Mouse (Mus musculus) lung, embryonic 16.5 days (tissue): ENCODE measurements around the gene Tph1. TPM values are rescaled to one million over a fixed set of nuclear protein-coding genes. Genes with fewer than 3 reads are reported as not detected.

Experiments
- ATAC-seq: fragments of 200-750 bp; cut with Nextera tagmentation; 2 replicates; pipeline ENCODE4 v1.8.0; 2017; ENCODE audit warnings: low read depth, mild to moderate bottlenecking, moderate library complexity
- H3K27ac ChIP-seq: fragments of 300-500 bp; sonication (generic); 2 replicates; pipeline ENCODE4 v1.5.1; 2014; ENCODE audit warnings: mild to moderate bottlenecking, control low read depth, low read length
- H3K27me3 ChIP-seq: fragments of 300-500 bp; sonication (generic); 2 replicates; pipeline ENCODE4 v1.6.1; 2014; ENCODE audit warnings: low read depth, low read length, mixed read lengths; ENCODE audit not compliant: control insufficient read depth, insufficient read depth
- H3K36me3 ChIP-seq: fragments of 300-500 bp; sonication (generic); 2 replicates; pipeline ENCODE4 v1.6.1; 2014; ENCODE audit warnings: low read length; ENCODE audit not compliant: control insufficient read depth, insufficient read depth
- H3K4me1 ChIP-seq: fragments of 300-500 bp; sonication (generic); replicated peaks from 2 replicates; pipeline ENCODE4 v1.6.1; 2014; ENCODE audit warnings: low read length, mixed read lengths; ENCODE audit not compliant: control insufficient read depth, insufficient read depth
- H3K4me2 ChIP-seq: fragments of 300-500 bp; sonication (generic); 2 replicates; pipeline ENCODE4 v1.6.1; 2014; ENCODE audit warnings: low read depth, low read length, control low read depth
- H3K4me3 ChIP-seq: fragments of 300-500 bp; sonication (generic); 2 replicates; pipeline ENCODE4 v1.5.1; 2014; ENCODE audit warnings: mild to moderate bottlenecking, low read length, control low read depth
- H3K9ac ChIP-seq: fragments of 300-500 bp; sonication (generic); 2 replicates; pipeline ENCODE4 v1.6.1; 2014; ENCODE audit warnings: low read length, control low read depth
- H3K9me3 ChIP-seq: fragments of 300-500 bp; sonication (generic); 2 replicates; pipeline ENCODE4 v1.6.1; 2016; ENCODE audit warnings: low read length; ENCODE audit not compliant: control insufficient read depth
- WGBS: fragments of 180-500 bp; shearing (Covaris S2); extraction: QIAGEN DNeasy Blood & Tissue Kit; methylation state at CpG from one replicate; pipeline ENCODE4 v1.1.7; 2014; 5-methylcytosine and 5-hydroxymethylcytosine counted together
- polyA plus RNA-seq: library from polyadenylated mRNA; unstranded; fragments of >200 nt; fragmentation: Nextera tagmentation; extraction: Ambion mirVana; gene quantifications from 2 replicates; pipeline ENCODE4 v1.2.1, GENCODE M21; 2015

The Tph1 gene
- polyA plus RNA-seq, 1 experiment from 2014 or later = 0.18 TPM

DNA sequence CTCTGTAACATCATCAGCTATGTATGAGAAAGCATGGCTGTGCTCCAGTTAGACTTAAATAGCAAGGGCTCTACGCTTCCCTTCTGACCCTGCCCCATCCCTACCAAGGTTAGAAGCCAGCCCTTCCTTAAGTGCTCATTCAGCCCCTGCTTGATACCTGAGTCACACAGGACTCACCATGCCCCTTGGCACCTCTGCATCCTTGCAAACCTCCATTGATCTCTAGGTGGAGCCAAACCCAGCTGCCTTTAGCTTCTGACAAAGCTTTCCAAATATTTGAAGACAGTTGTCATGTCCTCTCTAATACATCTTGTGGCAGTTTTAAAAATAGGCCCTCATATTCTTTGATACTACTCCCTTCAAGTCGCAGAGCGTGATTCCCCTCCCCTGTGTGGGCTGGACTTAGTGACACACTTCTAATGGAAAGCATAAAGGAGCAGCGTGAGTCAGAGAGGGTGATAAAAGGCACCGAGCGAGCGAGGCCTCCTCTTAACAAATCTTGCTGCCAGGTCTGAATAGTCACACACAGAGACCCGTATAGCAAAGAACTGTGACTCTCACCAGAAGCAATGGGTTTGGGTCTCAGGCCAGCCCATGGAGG, 43.9 kb downstream of the Tph1 start:
- Histone ChIP-seq H3K27me3 (no peaks in the 10 kb centered on the region), H3K4me3 (no peak overlapping the region), H3K9me3 (no peaks in the 10 kb centered on the region), H3K4me2 (no peak overlapping the region), H3K9ac (no peak overlapping the region), H3K4me1 (no peaks in the 10 kb centered on the region), H3K27ac (no peak overlapping the region), H3K36me3 (no peaks in the 10 kb centered on the region; the same call in 1 of the 2 replicates)
- no peak for ATAC-seq
- WGBS = 50% methylated on average over 8 of the region's 8 CpGs

DNA sequence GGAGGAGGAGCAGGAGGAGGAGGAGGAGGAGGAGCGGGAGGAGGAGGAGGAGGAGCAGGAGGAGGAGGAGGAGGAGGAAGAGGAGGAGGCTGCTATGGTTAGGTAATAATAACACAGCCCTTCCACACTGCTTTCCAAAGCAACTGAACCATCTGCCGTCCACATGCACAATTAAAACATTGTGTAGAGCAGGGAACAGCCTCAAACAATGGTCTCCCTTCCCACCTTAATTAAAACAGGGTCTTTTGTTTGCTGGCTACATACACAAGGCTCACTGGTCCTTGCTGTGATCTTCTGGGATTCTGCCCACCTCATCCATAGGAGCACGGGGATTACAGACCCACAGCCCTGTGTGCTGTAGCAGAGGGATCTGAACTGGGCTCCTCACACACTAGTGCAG, 48.4 kb downstream of the Tph1 start:
- no peaks in the 10 kb centered on the region for H3K27me3 ChIP-seq
- H3K36me3 ChIP-seq = no peaks in the 10 kb centered on the region
- no peak overlapping the region for H3K4me3 ChIP-seq
- no peak overlapping the region for H3K27ac ChIP-seq
- no peak for ATAC-seq
- WGBS = 70% methylated on average over 2 of the region's 3 CpGs
- no peaks in the 10 kb centered on the region for H3K9me3 ChIP-seq
- H3K9ac ChIP-seq = no peak overlapping the region
- H3K4me2 ChIP-seq = no peak overlapping the region
- no peaks in the 10 kb centered on the region for H3K4me1 ChIP-seq

DNA sequence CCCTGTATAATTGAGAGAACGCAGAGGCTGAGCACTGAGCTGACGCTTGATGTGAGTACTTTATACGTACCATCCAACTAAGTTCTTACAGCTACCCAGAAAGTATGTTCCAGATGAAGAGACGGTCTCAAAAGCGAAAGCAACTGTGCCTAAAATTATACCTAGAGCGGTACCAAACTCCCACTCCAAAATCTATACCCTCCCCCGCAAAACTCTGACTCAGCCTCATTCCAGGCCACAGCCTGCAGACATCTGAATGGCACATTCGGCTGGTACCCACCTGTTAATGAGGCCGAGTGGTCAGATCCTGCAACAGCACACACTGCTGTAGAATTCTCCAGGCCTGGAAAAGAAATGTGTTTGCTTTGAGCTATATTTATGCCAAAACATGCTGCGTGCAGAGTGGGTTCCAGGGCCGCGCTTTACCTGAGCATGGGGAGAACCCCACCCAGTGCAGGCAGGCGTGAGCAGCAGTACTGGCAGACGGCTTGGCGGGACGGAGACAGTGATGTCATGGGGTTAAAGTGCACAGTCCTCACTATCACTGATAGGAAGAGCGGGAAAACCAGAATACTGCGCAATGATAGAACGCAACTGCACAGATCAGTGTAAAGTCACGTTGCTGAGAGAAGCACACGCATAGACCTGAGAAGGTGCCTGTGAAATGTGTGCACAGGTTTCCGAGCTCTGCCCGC, 53.8 kb downstream of the Tph1 start:
- Histone ChIP-seq H3K4me1 (peaks cover 13% of the 10 kb centered on the region), H3K4me2 (no peak overlapping the region), H3K4me3 (no peak overlapping the region), H3K36me3 (no peaks in the 10 kb centered on the region), H3K9me3 (no peaks in the 10 kb centered on the region), H3K9ac (no peak overlapping the region), H3K27ac (no peak overlapping the region), H3K27me3 (no peaks in the 10 kb centered on the region)
- ATAC-seq = no peak
- WGBS = 89% methylated on average over 23 of the region's 23 CpGs

- Histone ChIP-seq H3K27ac (no peak overlapping the region), H3K27me3 (no peaks in the 10 kb centered on the region), H3K9me3 (no peaks in the 10 kb centered on the region), H3K36me3 (no peaks in the 10 kb centered on the region), H3K4me1 (peaks cover 29% of the 10 kb centered on the region), H3K9ac (no peak overlapping the region), H3K4me2 (no peak overlapping the region), H3K4me3 (no peak overlapping the region)
- 83% methylated on average over 7 of the region's 7 CpGs for WGBS
- no peak for ATAC-seq
These were observed 55.8 kb downstream of the Tph1 start for GRCm38 (mm10) chr7:46616429-46617005.

DNA sequence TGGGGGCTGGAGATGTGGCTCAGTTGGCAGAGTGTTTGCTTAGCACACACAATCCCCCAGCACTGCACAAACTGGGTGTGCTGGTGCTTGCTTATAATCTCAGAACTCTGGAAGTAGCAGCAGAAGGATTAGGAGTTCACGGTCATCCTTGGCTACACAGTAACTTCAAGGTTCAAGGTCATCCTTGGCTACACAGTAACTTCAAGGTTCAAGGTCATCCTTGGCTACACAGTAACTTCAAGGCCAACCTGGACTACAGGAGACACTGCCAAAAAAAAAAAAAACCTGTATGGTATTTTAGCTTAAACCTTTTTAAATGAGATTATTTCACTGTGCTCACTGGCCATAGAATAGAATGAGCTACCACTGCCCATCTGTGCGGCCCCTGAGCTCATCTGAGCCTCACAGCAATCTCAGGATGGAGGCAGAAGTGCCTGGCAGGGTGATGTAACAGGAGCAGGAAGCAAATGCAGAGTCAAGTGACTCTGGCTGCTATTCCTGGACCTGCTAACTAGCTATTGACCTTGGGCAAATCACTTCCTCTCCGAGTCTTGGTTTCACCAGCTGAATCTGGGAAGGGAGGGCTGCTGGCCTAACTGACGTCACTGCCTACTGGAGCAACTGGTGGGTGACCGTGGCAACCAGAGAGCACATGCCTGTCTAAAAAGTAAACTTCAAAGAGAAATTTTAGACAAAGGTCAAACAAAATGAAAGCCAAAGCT, 56.9 kb downstream of the Tph1 start:
- Histone ChIP-seq H3K27ac (peak overlapping the region; percentile 39; the same call in 1 of the 2 replicates), H3K4me1 (peaks cover 31% of the 10 kb centered on the region), H3K36me3 (no peaks in the 10 kb centered on the region), H3K9me3 (no peaks in the 10 kb centered on the region), H3K9ac (no peak overlapping the region), H3K4me2 (no peak overlapping the region), H3K27me3 (no peaks in the 10 kb centered on the region), H3K4me3 (no peak overlapping the region)
- WGBS = 37% methylated on average over 5 of the region's 5 CpGs
- peak; percentile 20; the same call in 1 of the 2 replicates for ATAC-seq

GRCm38 (mm10) chr7:46614263-46614662, 58.1 kb downstream of the Tph1 start:
- H3K27me3 ChIP-seq = no peaks in the 10 kb centered on the region
- H3K4me1 ChIP-seq = peaks cover 31% of the 10 kb centered on the region
- no peaks in the 10 kb centered on the region for H3K9me3 ChIP-seq
- ATAC-seq = no peak
- no peak overlapping the region for H3K9ac ChIP-seq
- H3K4me2 ChIP-seq = no peak overlapping the region
- no peaks in the 10 kb centered on the region for H3K36me3 ChIP-seq
- WGBS = 77% methylated on average over 12 of the region's 12 CpGs
- H3K4me3 ChIP-seq = no peak overlapping the region
- peak overlapping the region; percentile 13; the same call in 1 of the 2 replicates for H3K27ac ChIP-seq

GRCm38 (mm10) chr7:46613091-46613490, 59.2 kb downstream of the Tph1 start:
- Histone ChIP-seq H3K4me2 (no peak overlapping the region), H3K4me1 (peaks cover 31% of the 10 kb centered on the region), H3K36me3 (no peaks in the 10 kb centered on the region), H3K9me3 (no peaks in the 10 kb centered on the region), H3K4me3 (no peak overlapping the region), H3K27ac (no peak overlapping the region), H3K27me3 (no peaks in the 10 kb centered on the region), H3K9ac (no peak overlapping the region)
- WGBS = 39% methylated on average over 10 of the region's 10 CpGs
- peak; percentile 64 for ATAC-seq

DNA sequence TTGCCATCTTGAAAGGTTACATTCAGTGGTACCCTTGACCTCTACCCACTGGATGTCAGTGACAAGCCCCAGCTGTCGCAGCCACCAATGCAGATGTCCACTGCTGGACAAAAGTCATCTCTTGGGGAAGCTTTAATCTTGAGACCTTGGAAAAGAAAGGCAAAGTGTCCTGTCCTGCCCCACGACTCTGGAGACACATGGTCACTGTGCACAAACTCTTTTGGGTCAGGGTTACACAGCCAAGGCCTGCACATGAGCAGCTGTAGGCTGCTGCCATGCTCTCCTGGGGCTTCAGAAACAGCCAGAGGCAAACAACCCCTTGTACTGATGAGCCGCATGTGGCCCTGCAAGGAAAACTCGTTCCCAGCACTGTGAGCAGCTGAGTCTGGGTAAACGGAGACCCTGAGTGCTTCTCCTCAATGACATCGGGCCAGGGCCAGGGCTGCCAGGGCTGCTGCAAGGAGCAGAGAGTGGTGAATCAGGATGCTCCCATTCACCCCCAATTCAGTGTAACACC, 59.9 kb downstream of the Tph1 start:
- no peak overlapping the region for H3K9ac ChIP-seq
- no peak overlapping the region for H3K4me2 ChIP-seq
- ATAC-seq = no peak
- WGBS = 56% methylated on average over 6 of the region's 6 CpGs
- no peaks in the 10 kb centered on the region for H3K36me3 ChIP-seq
- H3K27me3 ChIP-seq = no peaks in the 10 kb centered on the region
- peaks cover 31% of the 10 kb centered on the region for H3K4me1 ChIP-seq
- H3K9me3 ChIP-seq = no peaks in the 10 kb centered on the region
- no peak overlapping the region for H3K4me3 ChIP-seq
- no peak overlapping the region for H3K27ac ChIP-seq

DNA sequence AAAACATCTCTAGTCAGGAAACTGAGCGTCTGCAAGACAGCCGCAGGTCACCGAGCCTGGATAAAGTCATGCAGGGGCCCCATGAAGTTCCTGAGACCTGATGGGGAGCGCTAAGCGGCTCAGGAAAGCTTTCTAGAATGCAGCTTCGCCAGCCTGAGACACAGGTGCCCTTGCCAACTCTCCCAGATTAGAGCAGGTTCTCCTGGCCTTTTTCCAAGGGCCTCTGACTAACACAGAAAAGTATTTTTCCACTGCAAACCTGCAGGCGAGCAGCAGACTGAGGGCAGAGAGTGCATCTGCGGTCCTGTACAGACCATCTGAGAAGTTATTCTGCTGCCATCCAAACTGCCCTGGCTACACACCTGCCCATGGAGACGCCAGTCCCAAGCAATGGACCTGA, 60.4 kb downstream of the Tph1 start:
- Histone ChIP-seq H3K9me3 (no peaks in the 10 kb centered on the region), H3K9ac (no peak overlapping the region), H3K4me2 (no peak overlapping the region), H3K4me3 (no peak overlapping the region), H3K27me3 (no peaks in the 10 kb centered on the region), H3K36me3 (no peaks in the 10 kb centered on the region), H3K4me1 (peaks cover 31% of the 10 kb centered on the region), H3K27ac (0 out of 2 replicates have a peak overlapping the region, but pooled peaks have one; percentile 8)
- 56% methylated on average over 9 of the region's 9 CpGs for WGBS
- peak; percentile 22 for ATAC-seq
